Mouse (Mus musculus) bone marrow macrophage, adult 2 months (primary cell): ENCODE data around the gene Tmem81. TPM values are rescaled to one million over a fixed set of nuclear protein-coding genes. Genes with fewer than 3 reads are reported as not detected.

Experiments used
- H3K27ac ChIP-seq: 2 replicates; pipeline ENCODE4 v1.5.1; 2012; ENCODE audit warnings: low read depth, low read length; ENCODE audit not compliant: insufficient read depth
- H3K4me1 ChIP-seq: 2 replicates; pipeline ENCODE4 v1.6.1; 2012; ENCODE audit warnings: low read length; ENCODE audit not compliant: control insufficient read depth, insufficient read depth
- H3K4me3 ChIP-seq: 2 replicates; pipeline ENCODE4 v1.5.1; 2012; ENCODE audit warnings: mild to moderate bottlenecking, low read length, moderate library complexity; ENCODE audit not compliant: insufficient read depth
- CTCF ChIP-seq: IDR thresholded peaks from 2 replicates; pipeline ENCODE4 v1.5.1; 2012; ENCODE audit warnings: low read depth, mild to moderate bottlenecking, low read length, moderate library complexity
- POLR2A ChIP-seq: IDR thresholded peaks from 2 replicates; pipeline ENCODE4 v1.6.1; 2012; ENCODE audit warnings: mild to moderate bottlenecking, low read depth, low read length, borderline replicate concordance
- polyA plus RNA-seq: library from polyadenylated mRNA; stranded (reverse); fragments of >200 nt; gene quantifications from 2 replicates; pipeline ENCODE4 v1.2.4, GENCODE M21; 2012; ENCODE audit not compliant: missing spikeins, insufficient read depth, insufficient read length

Gene Tmem81
- polyA plus RNA-seq, 1 experiment = 11.9 TPM

DNA sequence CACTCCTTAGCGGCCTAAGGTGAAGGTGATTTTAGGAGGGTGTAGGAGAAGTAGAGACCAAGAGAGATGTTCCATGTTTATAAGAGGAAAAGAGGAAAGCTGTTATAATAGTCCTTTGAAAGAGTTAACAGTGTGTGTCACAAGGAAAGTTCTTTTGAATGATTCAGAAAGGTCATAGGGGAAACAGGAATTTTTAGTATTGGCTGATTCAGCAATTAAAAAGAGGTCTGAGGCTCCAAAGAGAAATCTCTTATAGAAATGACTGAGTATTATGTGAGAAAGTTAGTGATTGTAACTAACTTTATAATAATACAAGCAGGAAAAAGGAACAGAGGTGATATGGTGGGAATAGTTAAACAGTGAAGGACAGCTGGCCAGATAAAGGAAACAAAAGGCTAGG lies 26.6 kb upstream of the Tmem81 start:
- Histone ChIP-seq H3K4me1 (peaks cover 15% of the 10 kb centered on the region), H3K4me3 (no peak overlapping the region), H3K27ac (no peak overlapping the region)
- TF ChIP-seq POLR2A (no peak), CTCF (no peak)

GRCm38 (mm10) chr1:132481619-132482018 lies 24.4 kb upstream of the Tmem81 start:
- H3K4me1 ChIP-seq = peaks cover 10% of the 10 kb centered on the region
- no peak for TF ChIP-seq POLR2A
- TF ChIP-seq CTCF = no peak
- no peak overlapping the region for H3K27ac ChIP-seq
- no peak overlapping the region for H3K4me3 ChIP-seq

GRCm38 (mm10) chr1:132483234-132483633 lies 22.8 kb upstream of the Tmem81 start:
- Histone ChIP-seq H3K27ac (no peak overlapping the region), H3K4me1 (peaks cover 10% of the 10 kb centered on the region), H3K4me3 (no peak overlapping the region)
- TF ChIP-seq POLR2A (no peak), CTCF (no peak)

DNA sequence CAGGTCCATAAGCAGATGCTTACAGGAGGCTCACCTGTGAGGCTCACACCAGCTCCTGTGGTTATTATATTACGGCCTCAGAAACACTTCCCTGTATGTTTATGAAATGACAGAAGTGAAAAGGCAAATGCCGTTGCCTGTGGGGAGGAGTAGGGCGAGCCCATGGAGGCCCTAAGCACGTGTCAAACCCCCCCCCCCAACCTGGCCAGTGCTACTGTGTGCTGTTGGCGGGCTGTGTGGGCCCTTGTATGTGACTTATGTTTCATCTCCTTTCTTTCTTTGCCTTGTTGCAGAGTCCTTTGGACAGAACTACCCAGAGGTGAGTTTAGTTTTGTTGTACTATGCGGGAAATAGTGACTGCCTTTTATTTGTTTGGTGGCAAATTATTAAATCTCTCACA lies 22.3 kb upstream of the Tmem81 start:
- Histone ChIP-seq H3K4me3 (no peak overlapping the region), H3K4me1 (peaks cover 7% of the 10 kb centered on the region)
- TF ChIP-seq CTCF (no peak), POLR2A (no peak)

GRCm38 (mm10) chr1:132500535-132500934 lies 5.5 kb upstream of the Tmem81 start:
- Histone ChIP-seq H3K4me1 (no peaks in the 10 kb centered on the region), H3K27ac (no peak overlapping the region), H3K4me3 (no peak overlapping the region)
- TF ChIP-seq CTCF = no peak
- no peak for TF ChIP-seq POLR2A

More for the DNA sequence above, 22.3 kb upstream of the Tmem81 start:
- H3K27ac ChIP-seq = no peak overlapping the region

DNA sequence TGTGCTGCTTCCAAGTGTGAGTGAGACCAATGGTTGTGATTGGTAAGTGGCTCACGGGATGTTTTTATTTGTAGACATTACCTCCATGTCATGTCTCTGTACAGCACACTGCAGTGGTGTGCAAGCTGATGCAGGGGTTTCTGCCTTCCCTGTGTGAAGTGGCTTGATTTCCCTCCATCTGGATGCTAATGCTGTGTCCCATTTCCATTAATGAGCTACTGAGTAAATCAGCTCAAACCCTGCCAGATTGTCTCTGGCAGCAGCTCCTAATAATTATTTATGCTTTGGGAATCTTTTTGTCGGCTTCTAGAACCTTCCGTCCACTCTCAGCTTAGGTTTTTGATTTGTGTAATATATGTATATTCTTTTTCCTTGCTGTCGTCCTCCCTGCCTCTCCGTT lies 875 bp upstream of the Tmem81 start:
- H3K4me3 ChIP-seq = no peak overlapping the region
- no peaks in the 10 kb centered on the region for H3K4me1 ChIP-seq
- H3K27ac ChIP-seq = no peak overlapping the region
- no peak for TF ChIP-seq POLR2A
- no peak for TF ChIP-seq CTCF

GRCm38 (mm10) chr1:132506656-132507055 lies 626 bp downstream of the Tmem81 start:
- TF ChIP-seq POLR2A (no peak), CTCF (no peak)
- no peaks in the 10 kb centered on the region for H3K4me1 ChIP-seq

GRCm38 (mm10) chr1:132509771-132510170 lies 3.7 kb downstream of the Tmem81 start:
- Histone ChIP-seq H3K4me3 (no peak overlapping the region), H3K27ac (no peak overlapping the region), H3K4me1 (no peaks in the 10 kb centered on the region)
- TF ChIP-seq POLR2A (no peak), CTCF (no peak)

More at GRCm38 (mm10) chr1:132506656-132507055, 626 bp downstream of the Tmem81 start:
- Histone ChIP-seq H3K4me3 (no peak overlapping the region), H3K27ac (no peak overlapping the region)

- Histone ChIP-seq H3K27ac (no peak overlapping the region), H3K4me1 (no peaks in the 10 kb centered on the region), H3K4me3 (no peak overlapping the region)
- no peak for TF ChIP-seq POLR2A
- TF ChIP-seq CTCF = no peak
Observed at GRCm38 (mm10) chr1:132511521-132511920, 5.5 kb downstream of the Tmem81 start.

DNA sequence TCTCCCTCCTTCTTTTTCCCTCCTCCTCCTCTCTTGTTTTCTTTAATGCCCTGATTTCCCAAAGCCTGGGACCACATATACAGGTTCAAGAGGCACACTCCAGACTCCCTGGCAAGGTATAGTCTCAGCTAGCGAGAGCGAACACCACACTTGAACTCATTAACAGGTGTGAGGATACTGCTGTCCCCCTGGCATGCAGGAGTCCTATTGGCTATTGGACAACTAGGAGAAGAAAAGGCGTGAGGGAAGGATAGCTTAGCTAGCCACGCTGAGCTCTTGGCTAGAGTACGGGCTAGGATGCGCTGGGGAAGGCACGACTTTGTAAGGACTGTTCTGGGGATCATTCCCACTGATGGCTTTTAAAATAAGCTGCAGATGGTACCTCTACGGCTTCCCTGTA lies 6.1 kb downstream of the Tmem81 start:
- TF ChIP-seq POLR2A (no peak), CTCF (no peak)
- Histone ChIP-seq H3K4me3 (no peak overlapping the region), H3K4me1 (no peaks in the 10 kb centered on the region), H3K27ac (no peak overlapping the region)

- Histone ChIP-seq H3K27ac (no peak overlapping the region), H3K4me1 (no peaks in the 10 kb centered on the region), H3K4me3 (no peak overlapping the region)
- TF ChIP-seq POLR2A (no peak), CTCF (no peak)
Observed at GRCm38 (mm10) chr1:132515339-132515738, 9.3 kb downstream of the Tmem81 start.
